Mouse (Mus musculus): Measurements from ENCODE around the gene Simc1.

Simc1 gene

GRCm38 (mm10) chr13:54589414-54589995 lies 85.9 kb downstream of the Simc1 start:
- DNase-seq, result no peak

DNA sequence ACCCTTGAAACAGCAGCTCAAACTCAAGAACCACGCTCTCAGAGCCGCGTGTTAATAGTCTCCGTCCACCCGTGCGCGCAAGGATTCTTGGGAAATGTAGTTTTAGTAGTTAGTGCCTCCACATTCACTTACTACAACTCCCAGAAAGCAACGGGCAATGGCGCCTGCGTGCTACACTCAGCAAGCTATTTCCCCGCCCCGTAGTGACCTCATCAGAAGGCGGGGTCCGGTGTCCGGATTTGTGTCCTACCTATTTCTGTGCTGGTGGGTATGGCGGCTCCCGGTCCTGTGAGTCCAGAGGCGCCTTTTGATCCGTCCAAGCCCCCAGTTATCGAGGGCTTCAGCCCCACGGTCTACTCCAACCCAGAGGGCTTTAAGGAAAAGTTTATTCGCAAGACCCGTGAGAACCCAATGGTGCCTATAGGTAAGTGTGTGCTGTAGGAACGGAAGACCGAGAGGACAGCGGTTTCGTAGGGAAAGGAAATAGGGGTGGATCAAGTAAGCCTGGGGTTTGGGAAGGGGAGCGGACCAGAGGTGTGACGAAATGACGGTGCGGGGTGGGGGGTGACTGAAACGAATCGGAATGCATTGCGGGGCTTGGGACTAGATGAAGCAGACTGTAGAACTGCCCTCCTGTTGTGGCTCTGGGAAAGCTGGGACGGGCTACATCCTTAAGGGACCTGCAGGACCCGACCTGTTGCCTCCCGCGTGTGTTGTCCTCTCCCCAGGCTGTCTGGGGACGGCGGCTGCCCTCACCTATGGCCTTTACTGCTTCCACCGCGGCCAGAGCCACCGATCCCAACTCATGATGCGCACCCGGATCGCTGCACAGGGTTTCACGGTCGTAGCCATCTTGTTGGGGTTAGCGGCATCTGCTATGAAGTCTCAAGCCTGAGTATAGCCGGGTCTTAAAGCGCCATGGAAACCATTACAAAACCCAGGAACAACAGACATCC lies 86.7 kb downstream of the Simc1 start, which contains the start of the genes Nop16 and Higd2a:
Gene Nop16, minus strand, starts transcription at position 95 of the 956 bp plus-strand sequence.
Gene Higd2a, plus strand, starts transcription at position 212 of the 956 bp plus-strand sequence.
- peak; percentile 99 for DNase-seq

GRCm38 (mm10) chr13:54591776-54592356 lies 88.3 kb downstream of the Simc1 start:
- DNase-seq, result no peak

- no peak for DNase-seq
Measured at GRCm38 (mm10) chr13:54593617-54594016, 90.0 kb downstream of the Simc1 start.

GRCm38 (mm10) chr13:54596107-54596690 lies 92.6 kb downstream of the Simc1 start:
- no peak for DNase-seq

DNA sequence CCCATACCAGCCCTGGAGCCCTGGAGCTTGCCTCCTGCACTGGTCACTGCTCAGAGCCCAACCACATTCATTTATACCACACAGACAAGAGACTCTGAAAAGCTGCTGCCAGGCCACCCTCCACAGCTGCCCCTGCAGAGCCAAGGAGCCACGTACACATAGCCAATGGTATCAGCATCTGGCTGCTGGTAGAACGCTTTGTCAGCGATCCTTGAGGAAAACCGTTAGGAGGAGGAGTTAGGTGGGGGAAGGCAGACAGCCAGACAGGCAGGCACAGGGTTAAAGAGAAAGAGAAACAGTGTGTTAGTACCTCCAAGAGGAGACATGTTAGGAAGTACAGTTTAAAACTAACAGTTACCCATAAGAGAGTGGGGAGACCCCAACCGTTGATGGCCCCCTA lies 93.3 kb downstream of the Simc1 start:
- DNase-seq, result no peak

DNA sequence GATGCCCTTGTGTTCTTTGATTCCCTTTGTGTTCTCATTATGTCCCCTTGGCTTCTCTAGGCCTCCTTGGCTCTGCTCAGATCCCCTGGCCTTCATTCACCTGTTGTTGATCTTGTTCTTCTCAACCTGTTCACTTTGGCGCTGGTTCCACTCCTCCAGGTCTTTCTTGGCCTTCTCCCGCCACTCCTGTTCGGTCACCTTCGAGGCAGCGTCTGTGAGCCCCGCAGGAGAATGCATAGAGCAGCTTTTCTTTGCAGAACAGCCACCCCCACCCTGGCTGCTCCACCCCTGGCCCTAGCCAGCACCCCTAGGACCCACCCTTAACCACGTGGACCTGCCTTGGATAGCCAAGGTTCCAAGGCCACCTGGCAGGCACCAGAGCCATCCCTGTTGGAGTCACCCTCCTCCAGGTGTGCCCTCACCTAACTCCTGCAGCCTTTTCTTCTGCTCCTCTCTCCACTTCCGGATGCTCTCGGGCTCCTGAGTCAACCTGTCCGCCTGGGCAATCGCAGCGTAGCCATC lies 95.1 kb downstream of the Simc1 start:
- no peak for DNase-seq

Data from lung, postnatal 10 days (tissue).